Mouse (Mus musculus): ENCODE measurements around the gene Crkl.

DNA sequence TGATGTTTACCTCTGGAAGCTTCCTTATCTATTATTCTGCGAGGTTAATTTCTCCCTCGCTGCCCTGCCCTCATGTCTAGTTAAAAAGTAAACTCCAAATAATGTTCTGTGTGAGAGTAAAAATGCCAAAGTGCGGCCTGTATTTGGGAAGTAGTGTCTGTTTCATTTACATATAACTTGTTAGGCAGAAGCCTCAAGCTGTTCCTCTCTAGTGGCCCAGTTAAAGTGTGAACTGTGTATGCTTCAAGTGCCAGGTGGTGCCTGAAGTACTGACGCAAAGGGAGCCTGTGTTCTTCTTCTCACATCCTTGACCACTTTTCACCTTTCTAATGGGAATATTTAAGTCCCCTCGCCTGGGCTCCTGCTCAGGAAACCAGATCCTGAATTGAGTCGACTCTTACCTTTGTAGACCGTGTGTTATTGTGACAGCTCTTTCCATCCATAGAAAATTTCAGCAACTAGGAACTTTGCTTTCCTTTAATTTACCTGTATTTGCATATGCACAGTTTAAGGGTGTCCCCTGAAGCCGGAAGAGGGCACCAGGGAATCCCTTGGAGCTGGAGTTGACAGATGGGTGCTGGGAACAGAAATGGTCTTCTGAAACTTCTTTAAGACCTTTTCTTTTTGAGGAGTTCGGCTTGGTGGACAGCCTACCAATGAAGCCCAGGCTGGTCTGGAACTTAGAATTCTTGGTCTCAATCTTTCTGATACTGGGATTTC, 45.1 kb upstream of the Crkl start:
- TF ChIP-seq CTCF (IDR thresholded peaks at IDR 0.05; ENCODE audit: low read depth) (no peak), EP300 (IDR thresholded peaks at IDR 0.05; ENCODE audit: low read depth) (no peak)

All from liver, postnatal 0 days (tissue).